Mouse (Mus musculus): ENCODE measurements around the gene Dazap1.

GRCm38 (mm10) chr10:80336263-80336662 lies 75.0 kb downstream of the Dazap1 start:
- TF ChIP-seq TAL1 (IDR thresholded peaks at IDR 0.05; ENCODE audit: low read length) = no peak
- TF ChIP-seq CTCF (IDR thresholded peaks at IDR 0.05 in 2 of 3, conservative IDR thresholded peaks at IDR 0.05 in 1 of 3; ENCODE audit: control insufficient read depth in 1 of 3, insufficient read depth in 1 of 3, low read depth in 2 of 3, low read length in 3 of 3, poor library complexity in 1 of 3, severe bottlenecking in 1 of 3) = no peak
- TF ChIP-seq SMC3 (IDR thresholded peaks at IDR 0.05; ENCODE audit: low read depth, low read length) = no peak
- no peak for TF ChIP-seq MXI1 (IDR thresholded peaks at IDR 0.05; ENCODE audit: low read depth, low read length)
- no peak for TF ChIP-seq ZKSCAN1 (IDR thresholded peaks at IDR 0.05; ENCODE audit: low read depth, low read length)
- no peak for TF ChIP-seq SIN3A (IDR thresholded peaks at IDR 0.05; ENCODE audit: low read length)
- no peak for TF ChIP-seq TCF12 (IDR thresholded peaks at IDR 0.05; ENCODE audit: low read depth, low read length)
- no peak for TF ChIP-seq HCFC1 (IDR thresholded peaks at IDR 0.05; ENCODE audit: low read depth, low read length)

Measured in MEL (cell line).